Mouse (Mus musculus): Measurements from ENCODE around the gene Osbpl10.
"Not testable (repeated sequence)": the region's sequence is repeated elsewhere in the genome, so short reads cannot be mapped to it uniquely, and the experiment has no call there.

Gene Osbpl10

GRCm38 (mm10) chr9:114985741-114986140, 7.4 kb downstream of the Osbpl10 start:
- no peak for DNase-seq

- DNase-seq, result no peak
Observed at GRCm38 (mm10) chr9:114986361-114986760, 8.0 kb downstream of the Osbpl10 start.

GRCm38 (mm10) chr9:114988029-114988428, 9.7 kb downstream of the Osbpl10 start:
- DNase-seq, result no peak

GRCm38 (mm10) chr9:114988610-114989327, 10.4 kb downstream of the Osbpl10 start:
- DNase-seq, result peak; percentile 42

- no peak for DNase-seq
Observed at GRCm38 (mm10) chr9:114990421-114990820, 12.1 kb downstream of the Osbpl10 start.

GRCm38 (mm10) chr9:114992528-114992927, 14.2 kb downstream of the Osbpl10 start:
- no peak for DNase-seq

GRCm38 (mm10) chr9:114995250-114995649, 16.9 kb downstream of the Osbpl10 start:
- no peak for DNase-seq

- DNase-seq, result no peak
Observed at GRCm38 (mm10) chr9:114995716-114996115, 17.3 kb downstream of the Osbpl10 start.

GRCm38 (mm10) chr9:114996489-114996888, 18.1 kb downstream of the Osbpl10 start:
- DNase-seq, result no peak

GRCm38 (mm10) chr9:114999010-114999770, 20.8 kb downstream of the Osbpl10 start:
- DNase-seq, result no peak

GRCm38 (mm10) chr9:114999771-115000146, 21.4 kb downstream of the Osbpl10 start:
- DNase-seq, result no peak

- no peak for DNase-seq
Observed at GRCm38 (mm10) chr9:115005446-115005845, 27.1 kb downstream of the Osbpl10 start.

- DNase-seq, result no peak
Observed at GRCm38 (mm10) chr9:115007776-115008175, 29.4 kb downstream of the Osbpl10 start.

- DNase-seq, result no peak
Observed at GRCm38 (mm10) chr9:115008194-115008593, 29.8 kb downstream of the Osbpl10 start.

- no peak for DNase-seq
Observed at GRCm38 (mm10) chr9:115012367-115012766, 34.0 kb downstream of the Osbpl10 start.

- no peak for DNase-seq
Observed at GRCm38 (mm10) chr9:115020141-115020540, 41.8 kb downstream of the Osbpl10 start.

- no peak for DNase-seq
Observed at GRCm38 (mm10) chr9:115021419-115021818, 43.0 kb downstream of the Osbpl10 start.

- peak; percentile 37 for DNase-seq
Observed at GRCm38 (mm10) chr9:115023137-115023536, 44.8 kb downstream of the Osbpl10 start.

- DNase-seq, result no peak
Observed at GRCm38 (mm10) chr9:115023708-115024383, 45.5 kb downstream of the Osbpl10 start.

GRCm38 (mm10) chr9:115029307-115029706, 50.9 kb downstream of the Osbpl10 start:
- DNase-seq, result no peak

- DNase-seq, result no peak
Observed at GRCm38 (mm10) chr9:115030581-115030980, 52.2 kb downstream of the Osbpl10 start.

- not testable (repeated sequence) for DNase-seq
Observed at GRCm38 (mm10) chr9:115031046-115031445, 52.7 kb downstream of the Osbpl10 start.

GRCm38 (mm10) chr9:115032786-115033185, 54.4 kb downstream of the Osbpl10 start:
- DNase-seq, result no peak

- no peak for DNase-seq
Observed at GRCm38 (mm10) chr9:115034271-115034670, 55.9 kb downstream of the Osbpl10 start.

All from right cerebral cortex, postnatal 4 days (tissue).